Mouse (Mus musculus): ENCODE results near the gene Ralb. TPM values are rescaled to one million over a fixed set of nuclear protein-coding genes. Genes with fewer than 3 reads are reported as not detected.
A peak's percentile ranks its signal among the peaks of the same experiment; 100 is the strongest.

The Ralb gene
- polyA plus RNA-seq, 1 experiment from 2014 or later: 43.9 TPM

GRCm38 (mm10) chr1:119540836-119541557 is 36.4 kb upstream of the Ralb start:
- DNase-seq (no peak), ATAC-seq (ENCODE audit: low read depth) (peak; percentile 61)
- no peak overlapping the region for H3K4me3 ChIP-seq (replicated peaks)
- no peaks in the 10 kb centered on the region for H3K9me3 ChIP-seq (replicated peaks)
- no peaks in the 10 kb centered on the region for H3K27me3 ChIP-seq
- H3K27ac ChIP-seq: peak overlapping the region; percentile 80
- H3K4me2 ChIP-seq: no peak overlapping the region
- no peak overlapping the region for H3K9ac ChIP-seq
- WGBS (ENCODE audit: insufficient replicate concordance): 75% methylated on average over 9 of the region's 9 CpGs
- H3K4me1 ChIP-seq (replicated peaks): peaks cover 26% of the 10 kb centered on the region
- no peaks in the 10 kb centered on the region for H3K36me3 ChIP-seq

DNA sequence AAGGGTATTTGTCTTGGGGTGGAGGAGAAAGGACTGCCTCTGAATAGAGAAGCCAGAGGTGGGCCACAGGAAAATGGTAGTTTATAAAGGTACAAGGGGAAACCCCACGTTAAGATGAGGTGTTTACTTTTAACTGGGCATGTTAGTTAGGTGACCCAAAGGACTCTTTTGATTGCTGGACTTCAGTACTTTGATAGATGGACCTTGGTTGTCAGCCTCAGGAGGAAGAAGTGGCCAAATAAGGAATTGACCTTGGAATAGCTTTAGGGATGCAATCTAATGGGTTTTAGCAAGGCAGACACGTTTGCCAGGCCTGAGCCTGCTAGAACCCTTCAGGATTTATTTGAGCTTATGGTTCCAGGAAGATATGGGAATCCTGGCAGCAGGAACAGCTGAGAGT is 34.7 kb upstream of the Ralb start:
- H3K27ac ChIP-seq: no peak overlapping the region
- no peaks in the 10 kb centered on the region for H3K36me3 ChIP-seq
- ATAC-seq (ENCODE audit: low read depth) (no peak), DNase-seq (no peak)
- no peak overlapping the region for H3K9ac ChIP-seq
- no peak overlapping the region for H3K4me3 ChIP-seq (replicated peaks)
- no peaks in the 10 kb centered on the region for H3K9me3 ChIP-seq (replicated peaks)
- H3K4me1 ChIP-seq (replicated peaks): peaks cover 8% of the 10 kb centered on the region
- no peaks in the 10 kb centered on the region for H3K27me3 ChIP-seq
- WGBS (ENCODE audit: insufficient replicate concordance): 44% methylated on average over 2 of the region's 2 CpGs
- no peak overlapping the region for H3K4me2 ChIP-seq

DNA sequence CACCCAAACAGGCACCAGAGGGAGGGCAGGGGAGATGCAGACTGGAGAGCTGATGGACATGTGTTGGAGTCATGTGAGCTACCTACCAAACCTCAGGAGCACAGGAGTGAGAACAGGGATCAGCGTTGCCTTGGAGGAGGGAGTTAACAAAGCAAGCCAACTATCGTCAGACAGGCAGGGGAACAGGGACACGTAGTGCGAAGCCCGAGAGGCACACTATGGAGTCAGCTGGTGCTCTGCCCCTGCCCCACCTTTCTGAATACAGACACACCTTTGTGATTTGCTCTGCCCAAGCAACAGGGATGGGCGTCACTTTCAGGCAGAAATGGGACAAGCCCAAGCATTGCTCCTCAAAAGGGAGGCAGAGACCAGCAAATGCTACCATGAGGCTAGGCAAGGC is 33.1 kb upstream of the Ralb start:
- Histone ChIP-seq H3K27me3 (no peaks in the 10 kb centered on the region), H3K4me2 (no peak overlapping the region), H3K9ac (no peak overlapping the region), H3K4me1 (replicated peaks) (no peaks in the 10 kb centered on the region), H3K36me3 (no peaks in the 10 kb centered on the region), H3K27ac (no peak overlapping the region), H3K4me3 (replicated peaks) (no peak overlapping the region), H3K9me3 (replicated peaks) (no peaks in the 10 kb centered on the region)
- WGBS (ENCODE audit: insufficient replicate concordance): 84% methylated on average over 6 of the region's 6 CpGs
- DNase-seq (no peak), ATAC-seq (ENCODE audit: low read depth) (no peak)

DNA sequence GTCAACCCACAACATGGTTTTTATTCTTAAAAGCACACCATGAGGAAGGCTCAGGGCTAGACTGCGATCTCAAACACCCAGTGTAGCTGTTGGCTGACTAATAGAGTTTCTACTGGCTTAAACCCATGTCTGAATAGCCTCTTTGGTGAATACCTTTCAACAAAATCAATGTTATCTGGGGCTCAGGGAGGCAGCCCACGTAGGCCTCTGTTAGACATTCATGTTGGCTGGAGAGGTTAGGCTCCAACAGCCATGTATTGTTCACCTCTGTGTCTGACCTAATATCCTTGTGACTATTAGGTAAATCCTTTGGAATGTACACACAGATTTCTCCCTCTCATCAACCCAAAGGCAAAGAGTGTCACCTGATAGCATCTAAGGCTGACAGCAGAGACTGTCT is 31.5 kb upstream of the Ralb start:
- Histone ChIP-seq H3K9ac (no peak overlapping the region), H3K27me3 (no peaks in the 10 kb centered on the region), H3K9me3 (replicated peaks) (no peaks in the 10 kb centered on the region), H3K4me2 (no peak overlapping the region), H3K4me1 (replicated peaks) (no peaks in the 10 kb centered on the region), H3K27ac (no peak overlapping the region), H3K36me3 (no peaks in the 10 kb centered on the region), H3K4me3 (replicated peaks) (no peak overlapping the region)
- DNase-seq (no peak), ATAC-seq (ENCODE audit: low read depth) (no peak)
- WGBS (ENCODE audit: insufficient replicate concordance): 64% methylated on average over 2 of the region's 2 CpGs

GRCm38 (mm10) chr1:119534341-119534740 is 29.7 kb upstream of the Ralb start:
- 55% methylated on average over 5 of the region's 5 CpGs for WGBS (ENCODE audit: insufficient replicate concordance)
- H3K4me1 ChIP-seq (replicated peaks): no peaks in the 10 kb centered on the region
- H3K9ac ChIP-seq: no peak overlapping the region
- DNase-seq (no peak), ATAC-seq (ENCODE audit: low read depth) (no peak)
- no peaks in the 10 kb centered on the region; the same call in 1 of the 2 replicates for H3K36me3 ChIP-seq
- 0 out of 2 replicates have a peak, but pooled peaks cover under 1% of the 10 kb centered on the region for H3K9me3 ChIP-seq (replicated peaks)
- no peak overlapping the region for H3K4me2 ChIP-seq
- no peak overlapping the region for H3K27ac ChIP-seq
- H3K4me3 ChIP-seq (replicated peaks): no peak overlapping the region
- no peaks in the 10 kb centered on the region for H3K27me3 ChIP-seq

- 78% methylated on average over 18 of the region's 18 CpGs for WGBS (ENCODE audit: insufficient replicate concordance)
- no peak for DNase-seq
- Histone ChIP-seq H3K27me3 (no peaks in the 10 kb centered on the region), H3K9me3 (replicated peaks) (0 out of 2 replicates have a peak, but pooled peaks cover 8% of the 10 kb centered on the region), H3K36me3 (peaks cover 10% of the 10 kb centered on the region), H3K27ac (no peak overlapping the region), H3K4me2 (no peak overlapping the region), H3K9ac (no peak overlapping the region), H3K4me1 (replicated peaks) (no peaks in the 10 kb centered on the region), H3K4me3 (replicated peaks) (no peak overlapping the region)
- ATAC-seq (ENCODE audit: low read depth): no peak
Observed at GRCm38 (mm10) chr1:119533093-119533805, 28.7 kb upstream of the Ralb start.

- ATAC-seq (ENCODE audit: low read depth) (no peak), DNase-seq (no peak)
- 87% methylated on average over 6 of the region's 6 CpGs for WGBS (ENCODE audit: insufficient replicate concordance)
Observed at GRCm38 (mm10) chr1:119532165-119532564, 27.6 kb upstream of the Ralb start.

DNA sequence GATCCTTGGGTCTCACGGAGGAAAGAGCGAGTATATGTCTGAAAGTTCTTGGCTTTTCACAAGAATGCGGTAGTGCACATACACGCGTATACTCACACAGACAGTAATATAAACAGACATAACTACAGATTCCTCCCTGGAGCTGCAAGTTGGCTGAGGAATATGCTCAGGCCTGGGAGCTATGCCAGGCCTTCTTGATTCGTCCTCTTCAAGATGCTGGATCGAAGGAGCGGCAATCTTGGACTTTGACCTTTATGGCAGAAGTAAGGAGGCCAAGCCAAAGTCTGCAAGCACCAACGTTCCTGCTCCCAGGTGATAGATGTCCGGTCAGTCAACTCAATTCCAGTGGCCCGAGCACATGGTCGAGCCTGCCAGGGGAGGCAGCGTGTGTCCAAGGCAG is 26.3 kb upstream of the Ralb start:
- no peak overlapping the region for H3K9ac ChIP-seq
- peaks cover 8% of the 10 kb centered on the region; the same call in 1 of the 2 replicates for H3K9me3 ChIP-seq (replicated peaks)
- H3K4me2 ChIP-seq: no peak overlapping the region
- no peaks in the 10 kb centered on the region for H3K27me3 ChIP-seq
- DNase-seq (no peak), ATAC-seq (ENCODE audit: low read depth) (no peak)
- peaks cover 15% of the 10 kb centered on the region for H3K4me1 ChIP-seq (replicated peaks)
- 81% methylated on average over 13 of the region's 13 CpGs for WGBS (ENCODE audit: insufficient replicate concordance)
- no peak overlapping the region for H3K27ac ChIP-seq
- peaks cover 26% of the 10 kb centered on the region for H3K36me3 ChIP-seq
- H3K4me3 ChIP-seq (replicated peaks): no peak overlapping the region

More at GRCm38 (mm10) chr1:119532165-119532564, 27.6 kb upstream of the Ralb start:
- H3K9ac ChIP-seq: no peak overlapping the region
- 0 out of 2 replicates have a peak, but pooled peaks cover 8% of the 10 kb centered on the region for H3K9me3 ChIP-seq (replicated peaks)
- H3K4me2 ChIP-seq: no peak overlapping the region
- no peaks in the 10 kb centered on the region for H3K27me3 ChIP-seq
- no peak overlapping the region for H3K4me3 ChIP-seq (replicated peaks)
- H3K36me3 ChIP-seq: peaks cover 20% of the 10 kb centered on the region
- H3K27ac ChIP-seq: no peak overlapping the region
- H3K4me1 ChIP-seq (replicated peaks): peaks cover 3% of the 10 kb centered on the region; the same call in 1 of the 2 replicates

GRCm38 (mm10) chr1:119525689-119526591 is 21.3 kb upstream of the Ralb start, which contains the start of gene Tmem185b:
TSS of gene Tmem185b (plus strand) at chr1:119526160.
- H3K9me3 ChIP-seq (replicated peaks): peaks cover 8% of the 10 kb centered on the region; the same call in 1 of the 2 replicates
- DNase-seq: peak; percentile 83
- peak within 1 kb of the TSS; percentile 73 for H3K4me3 ChIP-seq (replicated peaks)
- H3K27me3 ChIP-seq: no peaks in the 10 kb centered on the region
- under 1% methylated on average over 78 of the region's 82 CpGs for WGBS (ENCODE audit: insufficient replicate concordance)
- H3K4me2 ChIP-seq: peak within 1 kb of the TSS; percentile 91
- H3K36me3 ChIP-seq: peaks cover 26% of the 10 kb centered on the region
- peak within 1 kb of the TSS; percentile 76 for H3K9ac ChIP-seq
- peaks cover 44% of the 10 kb centered on the region for H3K4me1 ChIP-seq (replicated peaks)
- peak within 1 kb of the TSS; percentile 59 for H3K27ac ChIP-seq
- ATAC-seq (ENCODE audit: low read depth): peak; percentile 92

DNA sequence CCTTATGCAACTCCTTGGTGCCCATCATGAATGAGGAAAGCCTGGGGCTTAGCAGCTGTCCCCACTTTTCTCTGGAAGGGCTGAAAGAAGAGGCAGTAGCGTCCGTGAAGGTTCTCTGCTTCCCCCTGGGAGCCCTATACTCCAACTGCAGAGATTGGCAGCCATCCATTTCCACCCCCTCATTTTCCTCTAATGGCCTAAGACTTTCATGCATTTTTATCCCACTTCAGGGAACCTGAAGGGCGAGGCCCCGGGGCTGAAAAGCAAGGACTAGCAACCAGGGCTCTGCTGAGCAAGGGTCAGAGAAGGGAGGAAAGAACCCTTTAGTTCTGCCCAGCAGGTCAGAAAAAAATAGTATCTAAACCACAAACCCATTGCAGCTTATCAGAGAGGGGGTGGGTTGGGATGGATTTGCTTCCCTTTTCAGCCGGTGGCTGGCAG is 20.4 kb upstream of the Ralb start:
- ATAC-seq (ENCODE audit: low read depth) (no peak), DNase-seq (no peak)
- H3K9ac ChIP-seq: peak overlapping the region; percentile 76
- 18% methylated on average over 5 of the region's 5 CpGs for WGBS (ENCODE audit: insufficient replicate concordance)
- H3K27ac ChIP-seq: no peak overlapping the region; the same call in 1 of the 2 replicates
- peak overlapping the region; percentile 91 for H3K4me2 ChIP-seq
- peak overlapping the region; percentile 73 for H3K4me3 ChIP-seq (replicated peaks)
- H3K4me1 ChIP-seq (replicated peaks): peaks cover 44% of the 10 kb centered on the region
- peaks cover 8% of the 10 kb centered on the region; the same call in 1 of the 2 replicates for H3K9me3 ChIP-seq (replicated peaks)
- peaks cover 26% of the 10 kb centered on the region for H3K36me3 ChIP-seq
- no peaks in the 10 kb centered on the region for H3K27me3 ChIP-seq

DNA sequence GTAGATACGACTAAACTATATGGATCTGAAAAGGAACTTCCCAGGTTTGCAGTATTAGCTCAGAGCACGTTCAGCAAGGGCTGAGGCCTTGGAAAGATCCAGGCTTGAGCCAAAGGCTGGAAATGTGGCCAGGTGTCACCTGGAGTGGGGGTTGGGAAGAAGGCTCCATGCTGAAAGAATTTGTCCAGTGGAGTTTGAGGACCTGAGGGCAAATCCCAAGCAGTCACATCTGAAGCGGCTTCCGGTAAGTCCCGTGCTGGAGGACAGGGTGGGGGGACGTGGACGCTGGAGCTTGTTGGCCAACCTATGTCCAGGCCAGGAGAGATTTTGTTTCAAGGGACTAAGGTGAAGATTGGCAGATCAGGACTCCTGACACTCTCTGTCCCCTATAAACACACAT is 19.2 kb upstream of the Ralb start:
- H3K27ac ChIP-seq: no peak overlapping the region
- peaks cover 22% of the 10 kb centered on the region for H3K36me3 ChIP-seq
- WGBS (ENCODE audit: insufficient replicate concordance): 81% methylated on average over 7 of the region's 7 CpGs
- ATAC-seq (ENCODE audit: low read depth) (no peak), DNase-seq (no peak)
- H3K9me3 ChIP-seq (replicated peaks): peaks cover 2% of the 10 kb centered on the region; the same call in 1 of the 2 replicates
- H3K9ac ChIP-seq: no peak overlapping the region
- H3K27me3 ChIP-seq: no peaks in the 10 kb centered on the region
- H3K4me1 ChIP-seq (replicated peaks): peaks cover 44% of the 10 kb centered on the region
- H3K4me3 ChIP-seq (replicated peaks): no peak overlapping the region
- no peak overlapping the region for H3K4me2 ChIP-seq
